Mouse (Mus musculus) megakaryocyte progenitor cell, adult 5-6 weeks (primary cell): ENCODE data around the gene Gde1. TPM values are rescaled to one million over a fixed set of nuclear protein-coding genes. Genes with fewer than 3 reads are reported as not detected.
A peak's percentile ranks its signal among the peaks of the same experiment; 100 is the strongest.

ENCODE experiments used
- ATAC-seq: replicated peaks from 2 replicates; pipeline ENCODE4 v1.8.0; 2016; ENCODE audit warnings: mild to moderate bottlenecking, moderate TSS enrichment, inconsistent platforms; ENCODE audit not compliant: poor library complexity
- total RNA-seq, 2 experiments: library from RNA; stranded (forward) in 1 of 2; stranded (reverse) in 1 of 2; fragments of 157-497, 149-512 nt in 1 of 2; fragments of 200-1000 nt in 1 of 2; gene quantifications; 2 replicates each; pipeline versions ENCODE4 v1.2.3 to v1.2.4; 2015 to 2017

The Gde1 gene
- total RNA-seq, 2 experiments from 2014 or later: 40.7 to 44.1 TPM

DNA sequence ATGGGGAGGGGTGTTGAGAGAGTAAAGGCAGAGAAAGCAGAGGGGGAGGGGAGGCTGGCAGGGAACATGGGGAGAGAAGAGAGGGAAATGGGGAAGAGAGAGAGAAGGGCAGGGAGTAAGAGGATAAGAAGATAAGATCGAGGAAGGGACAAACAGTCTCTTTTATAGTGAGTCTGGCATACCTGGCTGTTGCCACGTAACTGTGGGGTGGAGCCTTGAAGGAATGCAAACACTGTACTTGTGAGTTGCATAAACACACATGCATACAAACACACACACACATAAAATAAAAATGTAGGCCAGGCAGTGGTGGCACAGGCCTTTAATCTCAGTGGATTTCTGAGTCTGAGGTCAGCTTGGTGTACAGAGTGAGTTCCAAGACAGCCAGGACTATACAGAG is 1.6 kb upstream of the Gde1 start:
- no peak for ATAC-seq

DNA sequence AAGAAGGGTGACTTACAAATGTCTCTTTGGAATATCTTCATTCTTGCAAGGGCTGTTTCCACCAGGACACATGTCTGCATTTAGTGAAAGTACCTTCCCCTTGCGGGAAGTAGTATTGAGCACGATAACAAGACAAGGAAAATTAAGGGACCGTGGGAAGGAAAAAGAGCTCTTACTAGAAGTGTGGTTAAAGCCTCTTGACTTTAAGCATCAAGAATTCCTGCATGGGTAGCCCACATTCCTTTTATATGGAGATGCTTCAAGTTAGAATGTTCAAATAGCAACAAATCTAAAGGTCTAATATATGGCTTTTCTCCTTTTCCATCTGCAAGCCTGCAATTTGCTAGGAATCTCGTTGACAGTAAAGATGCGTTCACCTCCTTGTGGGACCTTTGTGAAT is 910 bp upstream of the Gde1 start:
- no peak for ATAC-seq

DNA sequence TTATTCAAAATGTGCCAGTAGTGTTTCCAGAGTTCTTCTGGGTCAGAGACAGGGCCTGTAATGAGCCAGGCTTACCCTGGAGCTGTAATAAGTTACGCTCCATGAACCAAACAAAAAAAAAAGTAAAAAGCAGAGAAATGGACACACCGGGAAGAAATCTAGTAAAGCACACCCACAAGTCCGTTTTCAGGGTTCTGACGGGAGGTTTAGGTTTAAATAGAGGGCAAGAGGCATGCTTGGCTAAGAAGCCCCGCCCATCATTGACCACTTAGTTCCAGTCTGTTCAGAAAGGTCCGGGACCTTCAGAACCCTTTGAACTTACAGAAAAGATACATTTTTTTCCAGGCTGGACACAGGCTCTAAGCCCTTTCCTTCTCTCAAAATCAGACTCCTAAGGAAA is 473 bp upstream of the Gde1 start:
- no peak for ATAC-seq

DNA sequence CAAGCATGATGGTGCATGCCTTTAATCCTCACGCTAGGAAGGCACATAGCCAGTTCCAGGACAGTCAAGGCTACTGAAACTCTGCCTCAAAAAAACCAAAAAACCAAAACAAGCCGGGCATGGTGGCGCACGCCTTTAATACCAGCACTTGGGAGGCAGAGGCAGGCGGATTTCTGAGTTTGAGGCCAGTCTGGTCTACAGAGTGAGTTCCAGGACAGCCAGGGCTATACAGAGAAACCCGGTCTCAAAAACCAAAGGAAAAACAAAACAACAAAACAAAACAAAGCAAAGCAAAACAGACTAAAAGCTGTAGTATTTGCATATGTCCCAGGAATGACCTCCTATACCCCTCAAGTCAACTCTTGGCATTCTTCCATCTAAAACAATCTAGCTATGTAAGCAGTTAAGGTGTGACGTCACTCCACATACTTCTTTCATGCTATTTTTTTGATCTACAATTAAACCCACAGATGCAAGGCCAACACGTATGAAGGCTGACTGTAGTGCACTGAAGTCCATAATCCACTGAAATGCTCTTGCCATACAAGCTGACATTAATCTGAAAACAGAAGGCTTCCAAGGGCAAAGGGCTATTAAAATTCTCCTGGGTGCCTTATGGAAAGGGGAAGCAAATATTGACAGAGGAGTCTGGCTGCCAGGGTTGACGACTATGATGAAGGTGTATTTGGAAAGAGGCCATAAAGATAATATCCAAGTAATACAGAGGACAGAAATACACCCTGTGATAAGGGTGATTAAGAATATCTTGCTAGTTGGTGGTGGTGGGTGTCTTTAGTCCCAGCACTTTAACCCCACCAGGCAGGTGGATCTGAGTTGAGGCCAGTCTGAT is 1.4 kb downstream of the Gde1 start:
- ATAC-seq: no peak

DNA sequence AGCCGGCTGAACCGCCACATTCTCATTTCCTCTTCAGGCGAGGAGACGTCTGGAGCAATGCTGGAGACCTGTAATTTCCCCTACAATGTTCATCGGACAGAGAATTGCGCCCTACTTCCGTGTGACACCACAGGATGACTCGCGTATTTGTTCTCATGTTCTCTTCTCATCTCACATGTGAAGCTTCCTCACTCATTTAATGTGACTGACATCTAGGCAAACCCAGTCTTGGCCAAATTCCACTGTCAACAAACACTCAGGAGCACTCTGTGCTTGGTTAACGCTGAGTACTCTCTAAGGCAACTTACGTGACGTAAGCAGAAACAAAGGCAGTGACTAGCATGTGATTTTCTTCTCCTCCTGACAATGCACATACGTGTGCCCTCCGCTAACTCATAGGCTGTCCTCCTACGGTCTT is 2.4 kb downstream of the Gde1 start:
- ATAC-seq: peak; percentile 63

DNA sequence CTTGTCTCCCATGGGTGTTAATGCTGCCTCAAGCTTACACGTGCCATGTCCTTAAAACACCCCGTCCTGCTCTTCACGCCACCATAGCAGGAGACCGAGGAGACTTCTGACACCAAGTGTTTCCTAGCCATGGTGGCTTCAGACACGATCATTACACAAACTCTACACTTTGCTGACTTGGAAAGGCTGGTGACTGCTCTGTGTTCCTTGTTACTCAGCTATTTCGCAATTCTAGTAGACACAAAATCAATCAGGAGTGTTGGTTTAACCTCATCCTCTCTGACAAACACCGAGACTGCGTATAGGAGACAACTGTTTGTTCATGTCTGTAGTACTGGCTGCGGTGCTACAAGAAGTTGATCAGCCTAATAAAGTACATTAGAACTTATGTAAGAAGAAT is 6.7 kb downstream of the Gde1 start:
- peak; percentile 43 for ATAC-seq

DNA sequence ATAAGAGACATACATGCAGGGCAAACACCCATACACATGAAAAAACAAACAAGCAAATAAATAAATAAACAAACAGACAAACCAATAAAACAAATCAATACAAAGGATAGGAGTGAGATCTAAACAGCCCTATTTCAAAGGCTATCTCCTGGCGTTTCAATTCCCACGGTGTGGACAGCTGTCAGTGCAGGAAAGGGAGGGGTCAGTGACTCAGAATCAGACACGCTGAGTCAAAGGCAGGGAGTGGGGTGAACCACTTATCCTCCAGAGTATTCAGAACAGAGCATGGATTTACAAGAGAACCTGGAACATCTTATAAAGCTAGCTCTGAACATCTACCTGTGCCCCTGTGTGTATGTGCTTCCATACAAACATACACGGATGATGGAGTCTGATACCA is 8.4 kb downstream of the Gde1 start:
- no peak for ATAC-seq

DNA sequence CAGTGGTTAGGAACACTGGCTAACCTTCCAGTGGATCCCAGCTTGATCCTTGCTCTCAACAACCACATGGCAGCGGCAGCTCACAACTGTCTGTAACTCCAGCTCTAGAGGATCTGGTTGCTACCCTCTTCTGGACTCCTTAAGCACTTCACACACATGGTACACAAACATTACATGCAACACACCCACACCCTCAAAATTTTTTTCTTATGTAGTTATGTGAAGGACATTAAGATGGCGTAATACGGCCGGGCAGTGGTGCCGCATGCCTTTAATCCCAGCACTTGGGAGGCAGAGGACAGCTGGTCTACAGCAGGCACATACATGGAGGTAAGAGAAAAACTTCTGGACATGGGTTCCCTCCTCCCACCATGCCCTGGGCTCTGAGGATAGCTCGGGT is 9.4 kb downstream of the Gde1 start:
- ATAC-seq: no peak

DNA sequence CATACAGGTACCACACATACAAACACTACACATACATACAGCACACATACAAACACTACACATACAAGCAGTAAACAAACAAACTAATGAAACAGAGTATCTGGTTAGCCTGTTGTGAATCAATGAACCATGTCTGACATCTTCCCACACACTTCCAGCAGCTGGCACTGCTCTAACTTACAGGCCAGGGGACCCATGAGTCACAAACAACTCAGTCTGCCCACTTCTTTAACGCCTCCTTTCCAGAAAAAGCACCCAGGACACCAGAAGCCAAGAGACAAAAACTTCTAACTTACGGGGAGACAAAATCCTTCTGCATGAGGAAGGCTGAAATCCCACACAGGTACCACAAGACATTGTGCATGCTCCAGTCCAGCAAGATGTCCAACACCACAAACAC is 14.3 kb downstream of the Gde1 start:
- no peak for ATAC-seq

DNA sequence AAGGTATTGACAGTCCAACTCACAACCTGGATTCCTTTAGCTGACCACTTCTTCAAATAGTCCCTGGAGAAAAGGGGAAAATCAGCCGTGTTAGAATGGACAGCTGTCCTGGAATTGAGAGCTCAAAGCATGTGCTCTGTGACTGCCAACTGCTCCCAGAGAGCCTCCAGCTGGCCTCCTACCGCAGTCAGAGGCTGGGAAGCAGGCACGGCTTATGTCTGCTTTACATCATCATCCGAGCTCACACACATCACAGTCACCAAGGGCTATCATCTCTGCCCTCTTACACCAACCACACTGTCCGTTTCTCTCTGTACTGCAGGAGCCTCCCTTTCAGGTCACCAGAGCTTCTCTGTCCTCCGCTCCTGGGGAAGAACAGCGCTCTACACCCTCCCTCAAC is 16.5 kb downstream of the Gde1 start:
- ATAC-seq: no peak

DNA sequence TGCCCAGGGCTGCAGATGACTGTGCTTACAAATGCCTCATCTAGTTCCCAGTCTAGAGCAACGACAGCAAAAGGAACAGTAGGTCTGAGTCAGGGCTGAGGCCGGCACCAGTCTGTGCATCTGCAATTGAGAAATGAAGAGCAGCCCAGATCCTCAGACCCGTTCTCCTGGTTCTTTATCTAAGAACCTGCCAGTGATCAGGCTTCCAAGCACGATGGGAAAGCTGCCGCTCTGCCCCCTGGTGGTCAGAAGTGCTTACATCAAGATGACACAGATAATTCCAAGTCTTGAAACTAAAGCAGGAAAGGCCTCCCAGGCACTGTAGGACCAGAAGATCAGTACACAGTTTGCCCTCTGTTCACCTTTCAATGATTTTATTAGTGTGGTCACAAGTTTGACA is 17.4 kb downstream of the Gde1 start:
- peak; percentile 94 for ATAC-seq

DNA sequence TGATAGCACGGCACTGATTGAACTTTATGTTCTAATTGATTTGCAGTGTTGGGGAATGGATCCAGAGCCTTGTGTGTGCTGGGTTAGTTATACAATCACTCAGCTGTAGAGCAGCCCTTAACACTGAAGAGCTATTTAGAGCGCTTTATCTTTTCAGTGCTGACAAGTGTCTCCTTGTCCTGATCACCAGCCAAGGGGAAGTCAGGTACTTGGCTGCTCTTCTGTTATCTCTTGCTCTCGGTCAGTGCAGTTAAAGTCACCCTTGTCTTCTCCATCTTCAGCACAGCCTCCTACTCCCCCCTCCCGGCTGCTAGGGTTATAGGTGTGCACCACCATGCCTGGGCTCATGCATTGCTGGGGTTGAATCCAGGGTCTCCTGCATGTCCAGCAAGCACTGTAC is 28.8 kb downstream of the Gde1 start:
- no peak for ATAC-seq

DNA sequence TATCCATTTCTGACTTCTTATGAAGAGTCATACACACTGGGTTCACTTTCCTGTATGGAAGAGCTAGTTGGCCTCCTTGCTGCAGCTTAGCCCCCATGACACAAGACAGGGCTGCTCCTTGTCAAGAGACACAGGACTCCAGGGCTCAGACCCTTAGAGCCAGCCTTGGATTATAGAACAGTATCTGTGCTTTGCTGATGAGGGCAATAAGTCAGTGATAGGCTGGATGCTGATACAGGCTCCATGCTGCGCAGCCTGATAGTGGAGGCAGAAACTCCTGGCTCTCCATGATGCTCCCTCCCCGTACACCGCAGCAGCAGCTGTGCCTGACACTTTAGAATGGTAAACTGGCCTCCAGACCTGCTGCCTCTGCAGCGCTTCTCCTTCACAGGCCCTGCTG is 35.4 kb downstream of the Gde1 start:
- no peak for ATAC-seq

DNA sequence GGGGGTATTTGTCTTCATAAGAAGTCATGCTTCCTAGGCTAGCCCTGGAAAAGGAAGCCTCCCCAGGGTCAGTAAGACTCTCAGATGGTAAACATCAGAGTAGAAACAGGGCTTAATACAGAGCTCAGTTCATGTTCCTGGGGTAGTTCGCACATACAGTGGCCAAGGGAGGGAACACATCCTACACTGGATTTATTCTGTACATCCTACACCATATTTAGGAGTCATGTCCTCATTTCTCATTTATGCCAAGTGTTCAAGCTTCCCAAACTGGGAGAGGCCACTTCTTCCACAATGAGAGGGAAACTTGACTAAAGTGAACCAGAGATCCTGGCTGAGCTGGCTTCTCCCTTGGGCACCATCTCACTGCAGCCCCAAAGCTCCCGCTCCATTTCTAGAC is 37.8 kb downstream of the Gde1 start:
- ATAC-seq: no peak

DNA sequence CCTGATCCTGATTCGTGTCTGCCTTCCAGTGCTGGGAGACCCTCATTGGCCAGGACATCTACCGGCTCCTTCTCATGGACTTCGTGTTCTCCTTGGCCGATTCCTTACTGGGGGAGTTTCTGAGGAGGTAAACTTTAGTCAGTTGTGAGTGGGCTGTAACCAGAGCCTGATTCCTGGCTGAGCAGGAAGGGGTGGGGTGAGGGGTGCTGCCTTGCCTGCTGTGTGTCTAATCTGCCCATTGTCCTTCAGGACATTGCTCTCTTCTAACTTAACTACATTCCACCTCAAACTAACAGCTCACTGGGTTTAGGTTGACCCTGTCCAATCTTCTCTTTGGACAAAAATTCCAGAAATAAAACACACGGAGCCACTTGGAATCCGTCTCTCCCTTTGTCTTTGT is 48.8 kb downstream of the Gde1 start:
- no peak for ATAC-seq

DNA sequence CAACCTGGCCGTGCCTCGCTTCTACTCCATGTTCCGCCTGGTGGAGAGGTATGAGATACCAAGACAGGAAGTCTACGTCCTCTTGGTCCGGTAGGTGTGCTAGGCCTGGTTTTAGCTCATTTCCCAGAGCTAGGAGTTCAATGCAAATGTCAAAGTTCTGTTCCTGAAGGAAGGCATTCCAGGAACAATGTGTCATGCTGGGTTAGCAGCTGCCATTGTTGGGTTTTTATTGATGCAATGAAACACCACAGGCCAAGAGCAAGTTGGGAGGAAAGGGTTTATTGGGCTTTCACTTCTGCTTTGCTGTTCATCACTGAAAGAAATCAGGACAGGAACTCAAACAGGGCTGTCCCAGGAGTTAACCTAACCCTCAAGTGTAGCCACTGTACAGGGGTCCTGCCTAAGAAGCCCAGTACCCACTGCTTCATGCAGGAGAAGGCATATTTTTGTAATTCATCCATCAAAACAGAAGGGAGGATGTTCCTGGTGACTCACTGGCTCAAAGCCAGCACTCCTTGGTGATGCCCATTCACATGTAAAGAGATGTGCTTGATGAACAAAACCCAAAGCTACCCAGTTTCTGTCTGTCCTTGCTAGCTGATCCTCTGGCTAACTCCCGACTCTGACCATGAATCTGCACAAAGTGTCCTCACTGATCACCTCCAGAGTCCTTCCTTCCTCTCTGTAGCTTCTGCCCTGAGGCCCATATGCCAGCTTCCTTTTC is 52.8 kb downstream of the Gde1 start:
- ATAC-seq: peak; percentile 39; the same call in 1 of the 2 replicates

DNA sequence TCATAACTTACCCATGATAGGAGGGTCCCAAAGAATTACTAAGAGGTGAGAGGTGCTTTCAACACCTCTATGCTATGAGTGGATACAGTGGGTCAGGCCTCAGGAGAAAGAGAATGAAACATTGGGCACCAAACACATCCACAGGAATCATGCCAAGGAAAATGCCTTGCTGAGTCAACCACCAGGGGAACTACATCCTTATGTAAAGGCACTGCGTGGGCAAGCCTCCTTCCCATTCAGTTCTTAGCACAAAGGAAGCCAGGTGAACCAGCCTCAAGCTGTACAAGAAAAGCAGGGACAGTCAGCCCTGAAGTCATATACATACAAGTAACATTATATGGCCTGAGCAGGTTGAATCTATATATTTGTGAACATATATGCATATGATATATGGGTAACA is 54.7 kb downstream of the Gde1 start:
- no peak for ATAC-seq

DNA sequence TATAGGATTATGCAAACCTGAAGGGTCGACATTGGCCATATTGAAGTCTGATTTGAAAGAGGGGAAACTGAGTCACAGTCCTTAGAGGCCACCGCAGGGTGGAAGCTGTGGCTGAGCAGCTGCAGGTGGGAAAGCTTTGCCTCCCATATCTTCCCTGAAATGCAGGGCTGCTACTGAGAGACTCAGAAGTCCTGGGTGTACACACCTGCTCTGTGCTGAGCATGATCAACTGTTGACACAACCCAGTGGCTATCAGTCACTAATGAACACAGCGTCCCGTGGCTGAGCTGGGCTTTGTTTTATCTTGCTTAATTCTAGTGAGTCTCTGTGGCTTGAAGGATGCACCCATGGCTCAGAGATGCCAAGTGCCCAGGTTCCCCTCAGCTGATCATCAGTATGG is 55.5 kb downstream of the Gde1 start:
- no peak for ATAC-seq

DNA sequence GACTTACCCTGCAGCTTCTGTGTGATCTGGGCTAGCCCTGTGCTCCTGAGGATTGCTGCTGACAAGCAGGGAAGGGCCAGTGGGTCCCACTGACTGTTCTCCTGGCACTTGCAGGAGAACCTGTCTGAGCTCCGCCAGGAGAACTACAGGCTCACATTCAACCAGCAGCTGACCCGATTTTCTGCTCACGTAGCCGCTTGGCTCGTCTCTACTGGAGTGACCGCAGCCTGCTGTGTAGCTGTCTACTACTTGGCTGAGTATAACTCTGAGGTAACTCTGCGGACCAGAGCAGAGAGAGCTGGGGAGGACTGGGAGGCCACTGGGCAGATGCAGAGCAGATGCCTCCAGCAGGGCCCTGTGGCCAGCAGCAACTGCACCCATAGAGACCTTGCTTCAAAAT is 56.2 kb downstream of the Gde1 start:
- ATAC-seq: no peak

DNA sequence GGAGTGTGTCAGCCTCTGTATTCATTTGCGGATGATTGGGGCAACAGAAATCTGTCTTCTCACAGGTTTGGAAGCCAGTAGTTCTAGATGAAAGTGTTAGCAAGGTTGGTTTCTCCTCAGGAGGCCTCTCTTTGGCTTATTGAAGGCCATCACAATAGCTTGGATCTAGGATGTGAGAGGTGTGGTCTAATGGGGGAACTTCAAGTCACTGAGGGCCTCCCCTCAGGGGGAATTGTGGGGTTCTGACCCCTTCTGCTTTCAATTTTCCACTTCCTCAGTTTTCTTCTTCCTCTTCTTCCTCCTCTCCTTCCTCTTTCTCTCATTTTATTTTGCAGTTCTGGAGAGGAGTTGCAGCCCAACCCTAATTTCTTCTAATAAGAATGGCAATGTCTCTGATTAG is 59.3 kb downstream of the Gde1 start:
- peak; percentile 50; the same call in 1 of the 2 replicates for ATAC-seq
